Mouse (Mus musculus) midbrain, embryonic 12.5 days (tissue): Measurements from ENCODE around the gene Irak4. TPM values are rescaled to one million over a fixed set of nuclear protein-coding genes. Genes with fewer than 3 reads are reported as not detected.

Experiments used
- ATAC-seq: fragments of 200-750 bp; cut with Nextera tagmentation; 2 replicates; pipeline ENCODE4 v1.8.0; 2017; ENCODE audit warnings: low read depth, moderate TSS enrichment, moderate library complexity; ENCODE audit not compliant: low FRiP score
- H3K27ac ChIP-seq: fragments of 300-500 bp; sonication (generic); replicated peaks from 2 replicates; pipeline ENCODE4 v1.5.1; 2016; ENCODE audit warnings: mild to moderate bottlenecking
- H3K27me3 ChIP-seq: fragments of 300-500 bp; sonication (generic); 2 replicates; pipeline ENCODE4 v1.6.1; 2016; ENCODE audit warnings: mild to moderate bottlenecking
- H3K36me3 ChIP-seq: fragments of 300-500 bp; sonication (generic); 2 replicates; pipeline ENCODE4 v1.6.1; 2016
- H3K4me1 ChIP-seq: fragments of 300-500 bp; sonication (generic); 2 replicates; pipeline ENCODE4 v1.6.1; 2016
- H3K4me2 ChIP-seq: fragments of 300-500 bp; sonication (generic); replicated peaks from 2 replicates; pipeline ENCODE4 v1.6.1; 2016; ENCODE audit warnings: mild to moderate bottlenecking, moderate library complexity
- H3K4me3 ChIP-seq: fragments of 300-500 bp; sonication (generic); 2 replicates; pipeline ENCODE4 v1.5.1; 2016; ENCODE audit warnings: mild to moderate bottlenecking
- H3K9ac ChIP-seq: fragments of 300-500 bp; sonication (generic); replicated peaks from 2 replicates; pipeline ENCODE4 v1.6.1; 2016; ENCODE audit warnings: mild to moderate bottlenecking, moderate library complexity
- H3K9me3 ChIP-seq: fragments of 300-500 bp; sonication (generic); 2 replicates; pipeline ENCODE4 v1.6.1; 2016; ENCODE audit warnings: mild to moderate bottlenecking
- WGBS: fragments of 180-500 bp; shearing (Covaris S2); methylation state at CpG from one replicate; pipeline ENCODE4 v1.1.7; 2016; 5-methylcytosine and 5-hydroxymethylcytosine counted together
- polyA plus RNA-seq: library from polyadenylated mRNA; unstranded; fragments of >200 nt; fragmentation: Nextera tagmentation; extraction: Ambion mirVana; gene quantifications from 2 replicates; pipeline ENCODE4 v1.2.1, GENCODE M21; 2016

The Irak4 gene
- polyA plus RNA-seq, 1 experiment from 2014 or later = 3.1 TPM

DNA sequence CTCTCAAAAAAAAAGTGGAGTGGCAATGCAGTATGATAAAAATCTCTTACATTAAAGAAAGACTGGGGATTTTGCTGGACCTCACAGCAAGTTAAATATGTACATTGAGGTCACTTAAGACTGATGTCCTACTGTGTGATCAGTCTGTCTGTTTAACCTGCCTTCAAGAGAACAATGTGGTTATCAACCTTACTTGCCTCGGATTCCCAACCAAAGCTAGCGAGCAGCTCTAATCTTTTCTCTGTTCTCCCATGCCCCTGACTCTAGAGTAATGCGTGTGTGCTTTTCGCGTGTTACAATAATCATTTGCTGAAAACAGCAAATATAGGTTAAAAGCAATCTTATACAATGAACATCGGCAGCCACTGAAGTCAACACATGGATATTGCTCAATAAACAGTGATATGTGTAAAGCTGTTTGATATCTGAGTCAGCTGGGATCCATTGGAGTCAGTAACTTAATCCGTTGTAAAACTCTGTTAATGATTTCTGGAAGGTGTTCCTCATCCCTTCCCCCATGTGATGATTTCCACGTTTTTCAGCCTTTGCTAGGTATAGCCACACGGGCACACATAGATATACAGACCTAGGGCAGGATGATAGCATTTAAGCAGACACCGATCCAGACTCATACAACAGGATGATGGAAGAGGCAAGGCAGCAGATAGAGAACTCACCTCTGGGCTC, 25.2 kb downstream of the Irak4 start:
- H3K36me3 ChIP-seq = no peaks in the 10 kb centered on the region
- no peaks in the 10 kb centered on the region for H3K9me3 ChIP-seq
- WGBS = 90% methylated on average over 10 of the region's 10 CpGs
- ATAC-seq = no peak
- H3K27ac ChIP-seq = no peak overlapping the region
- H3K4me1 ChIP-seq = no peaks in the 10 kb centered on the region
- H3K4me2 ChIP-seq = no peak overlapping the region
- no peak overlapping the region for H3K4me3 ChIP-seq
- H3K27me3 ChIP-seq = no peaks in the 10 kb centered on the region
- H3K9ac ChIP-seq = no peak overlapping the region

- no peak overlapping the region for H3K4me3 ChIP-seq
- 92% methylated on average over 4 of the region's 4 CpGs for WGBS
- ATAC-seq = no peak
Measured at GRCm38 (mm10) chr15:94571501-94571900, 28.1 kb downstream of the Irak4 start.

GRCm38 (mm10) chr15:94572746-94573145, 29.3 kb downstream of the Irak4 start:
- no peak for ATAC-seq
- 72% methylated on average over 7 of the region's 8 CpGs for WGBS
- H3K4me1 ChIP-seq = no peaks in the 10 kb centered on the region

More at GRCm38 (mm10) chr15:94571501-94571900, 28.1 kb downstream of the Irak4 start:
- H3K27ac ChIP-seq = no peak overlapping the region
- no peaks in the 10 kb centered on the region for H3K36me3 ChIP-seq
- no peaks in the 10 kb centered on the region for H3K9me3 ChIP-seq
- no peak overlapping the region for H3K9ac ChIP-seq
- no peak overlapping the region for H3K4me2 ChIP-seq
- H3K4me1 ChIP-seq = no peaks in the 10 kb centered on the region
- no peaks in the 10 kb centered on the region for H3K27me3 ChIP-seq

DNA sequence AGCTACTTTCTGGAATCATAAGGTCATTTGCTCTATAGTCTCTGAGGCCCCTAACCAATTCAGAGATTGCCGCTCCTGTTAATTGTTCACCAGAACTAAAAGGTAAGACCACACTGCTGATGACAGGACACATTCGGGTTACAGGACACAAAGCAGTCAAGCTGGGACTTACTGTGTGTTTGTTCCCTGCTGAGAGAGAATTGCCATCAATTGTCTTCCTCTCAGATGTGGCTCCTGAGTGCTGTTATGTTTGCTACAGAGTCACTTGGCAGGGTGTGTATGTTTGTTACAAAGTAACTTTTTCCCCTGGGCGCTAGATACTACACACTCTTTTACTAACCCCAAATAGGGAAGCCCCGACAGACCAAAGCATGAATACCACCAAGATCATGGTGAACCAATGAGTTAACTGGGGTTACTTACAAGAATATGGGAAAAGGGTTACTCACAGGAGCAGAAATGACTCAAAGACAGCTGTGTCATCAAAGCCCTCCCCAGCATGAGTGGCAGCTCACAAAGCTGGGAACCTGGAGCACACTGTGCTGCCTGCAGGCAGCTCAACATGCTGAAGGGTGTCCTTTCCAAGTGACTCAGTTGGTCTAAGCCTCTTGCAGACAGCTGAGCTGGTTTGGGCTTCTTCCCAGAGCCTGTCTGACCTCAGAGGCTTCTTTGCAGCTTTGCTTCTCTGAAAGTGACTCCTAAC, 31.3 kb downstream of the Irak4 start:
- no peaks in the 10 kb centered on the region for H3K4me1 ChIP-seq
- no peaks in the 10 kb centered on the region for H3K9me3 ChIP-seq
- no peak overlapping the region for H3K27ac ChIP-seq
- no peak for ATAC-seq
- H3K9ac ChIP-seq = no peak overlapping the region
- H3K36me3 ChIP-seq = peaks cover 13% of the 10 kb centered on the region
- no peak overlapping the region for H3K4me3 ChIP-seq
- H3K4me2 ChIP-seq = no peak overlapping the region
- 68% methylated on average over 4 of the region's 4 CpGs for whole genome bisulfite sequencing
- no peaks in the 10 kb centered on the region for H3K27me3 ChIP-seq

More at GRCm38 (mm10) chr15:94572746-94573145, 29.3 kb downstream of the Irak4 start:
- H3K36me3 ChIP-seq = no peaks in the 10 kb centered on the region
- no peak overlapping the region for H3K27ac ChIP-seq
- no peak overlapping the region for H3K4me3 ChIP-seq
- H3K27me3 ChIP-seq = no peaks in the 10 kb centered on the region
- H3K9me3 ChIP-seq = no peaks in the 10 kb centered on the region
- no peak overlapping the region for H3K4me2 ChIP-seq
- H3K9ac ChIP-seq = no peak overlapping the region

DNA sequence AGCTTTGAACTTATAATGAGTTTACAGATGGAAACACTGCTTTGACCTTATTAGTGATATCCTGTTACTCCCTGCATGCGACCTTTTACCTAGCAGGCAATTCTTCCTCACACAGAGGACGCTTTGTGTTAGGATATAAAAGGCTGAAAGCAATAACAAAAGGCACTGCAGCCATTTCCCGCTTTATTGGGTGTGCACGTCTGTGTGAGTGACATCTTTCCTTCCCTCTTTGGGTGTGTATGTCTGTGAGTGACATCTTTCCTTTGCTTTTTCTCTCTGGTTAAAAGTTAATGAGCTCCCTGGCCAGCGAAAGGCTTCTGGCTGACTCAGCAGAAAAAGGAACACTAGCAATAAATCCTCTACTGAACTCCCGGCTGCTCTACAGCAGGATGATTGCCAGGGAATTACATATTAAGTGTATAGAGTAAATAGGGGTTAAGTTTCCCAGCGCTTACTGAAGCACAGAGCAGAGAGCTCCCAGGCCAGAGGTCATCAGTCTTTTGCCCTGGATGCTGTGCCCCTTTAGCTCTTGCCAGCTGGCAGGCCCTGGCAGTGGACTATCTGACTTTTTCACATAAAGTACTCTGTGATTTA, 38.7 kb downstream of the Irak4 start:
- Histone ChIP-seq H3K36me3 (peaks cover 71% of the 10 kb centered on the region), H3K4me3 (no peak overlapping the region), H3K9ac (no peak overlapping the region), H3K27me3 (no peaks in the 10 kb centered on the region), H3K4me2 (no peak overlapping the region), H3K9me3 (no peaks in the 10 kb centered on the region), H3K27ac (no peak overlapping the region), H3K4me1 (no peaks in the 10 kb centered on the region)
- no peak for ATAC-seq
- 68% methylated on average over 7 of the region's 7 CpGs for WGBS

DNA sequence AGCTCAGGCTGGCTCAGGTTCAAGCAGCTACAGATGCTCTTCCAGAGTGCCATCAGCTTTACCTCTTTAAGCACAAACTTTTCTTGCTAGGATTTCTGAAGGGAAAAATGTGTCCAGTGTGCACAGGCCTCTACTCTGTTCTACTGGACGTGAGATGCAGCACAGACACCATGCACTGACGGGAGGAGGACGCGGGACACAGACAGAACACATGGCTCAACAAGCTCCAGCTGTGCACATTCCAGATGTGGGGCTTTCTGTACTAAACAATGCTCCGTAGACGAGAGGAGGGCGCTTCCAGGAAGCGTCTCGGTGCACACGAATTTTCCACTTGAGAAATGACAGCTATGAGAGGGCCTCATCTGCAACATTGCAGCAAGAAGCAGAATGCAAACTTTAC, 39.7 kb downstream of the Irak4 start:
- no peak overlapping the region for H3K27ac ChIP-seq
- no peak overlapping the region for H3K9ac ChIP-seq
- no peak overlapping the region for H3K4me2 ChIP-seq
- ATAC-seq = no peak
- no peaks in the 10 kb centered on the region for H3K27me3 ChIP-seq
- H3K4me3 ChIP-seq = no peak overlapping the region
- no peaks in the 10 kb centered on the region for H3K9me3 ChIP-seq
- 91% methylated on average over 10 of the region's 10 CpGs for WGBS
- peaks cover 69% of the 10 kb centered on the region for H3K36me3 ChIP-seq
- H3K4me1 ChIP-seq = peaks cover 4% of the 10 kb centered on the region

- Histone ChIP-seq H3K36me3 (peaks cover 59% of the 10 kb centered on the region), H3K27me3 (no peaks in the 10 kb centered on the region), H3K4me2 (no peak overlapping the region), H3K9me3 (no peaks in the 10 kb centered on the region), H3K4me3 (no peak overlapping the region), H3K27ac (no peak overlapping the region), H3K4me1 (peaks cover 13% of the 10 kb centered on the region), H3K9ac (no peak overlapping the region)
- ATAC-seq = no peak
- 85% methylated on average over 4 of the region's 4 CpGs for WGBS
Measured at GRCm38 (mm10) chr15:94584738-94585137, 41.3 kb downstream of the Irak4 start.

DNA sequence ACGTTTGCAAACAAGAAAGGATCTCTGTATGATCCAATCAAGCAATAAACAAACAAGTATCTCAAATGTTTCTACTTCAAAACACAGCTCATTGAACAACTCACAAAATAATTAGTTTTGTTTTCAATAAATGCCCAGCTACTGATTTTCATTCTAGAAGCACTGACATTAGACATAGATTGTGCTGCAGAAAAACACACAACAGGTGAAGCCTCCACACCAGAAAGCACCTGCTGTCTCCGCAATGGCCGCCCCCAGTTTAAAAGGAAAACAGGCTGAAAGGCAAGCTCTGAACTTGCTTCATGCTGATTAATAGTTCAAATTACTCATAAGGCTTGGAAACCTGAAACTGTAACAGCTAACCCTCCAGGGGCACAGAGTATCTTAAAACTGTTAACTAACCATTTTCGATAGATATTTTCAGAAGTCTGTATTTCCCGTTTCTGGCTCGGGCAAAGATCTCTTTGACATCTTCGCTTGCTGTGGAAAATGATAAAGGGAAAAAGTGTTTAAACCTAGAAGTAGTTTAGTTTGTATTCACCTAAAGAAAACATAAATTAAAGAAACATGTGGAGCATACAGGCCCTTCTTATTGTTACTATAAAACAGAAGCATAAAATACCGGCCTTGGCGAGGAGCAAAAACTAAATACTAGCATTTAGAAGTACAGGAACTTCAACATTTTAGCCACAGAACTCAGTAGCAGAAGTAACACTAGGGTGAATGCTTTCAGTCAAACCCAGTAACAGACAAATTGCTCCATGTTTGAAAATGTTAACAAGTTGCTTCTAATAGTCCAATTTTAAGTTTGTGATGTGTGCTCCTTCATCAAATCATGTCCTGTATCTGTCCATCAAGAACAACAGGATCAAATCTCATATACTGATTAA, 44.6 kb downstream of the Irak4 start:
- H3K9me3 ChIP-seq = no peaks in the 10 kb centered on the region
- no peak overlapping the region for H3K9ac ChIP-seq
- peaks cover 28% of the 10 kb centered on the region for H3K36me3 ChIP-seq
- peak overlapping the region; percentile 76; the same call in 1 of the 2 replicates for H3K4me2 ChIP-seq
- H3K4me3 ChIP-seq = no peak overlapping the region
- ATAC-seq = no peak
- no peaks in the 10 kb centered on the region for H3K27me3 ChIP-seq
- peaks cover 13% of the 10 kb centered on the region for H3K4me1 ChIP-seq
- 89% methylated on average over 9 of the region's 9 CpGs for WGBS
- H3K27ac ChIP-seq = no peak overlapping the region

- Histone ChIP-seq H3K4me3 (peak within 1 kb of the TSS; percentile 91), H3K9ac (peak within 1 kb of the TSS; percentile 93), H3K4me1 (peaks cover 13% of the 10 kb centered on the region), H3K4me2 (peak within 1 kb of the TSS; percentile 76), H3K27ac (peak within 1 kb of the TSS; percentile 77), H3K9me3 (no peaks in the 10 kb centered on the region), H3K36me3 (peaks cover 14% of the 10 kb centered on the region), H3K27me3 (no peaks in the 10 kb centered on the region)
- WGBS = 0% methylated on average over 66 of the region's 70 CpGs
- peak; percentile 100 for ATAC-seq
Measured at GRCm38 (mm10) chr15:94589219-94590075, 46.0 kb downstream of the Irak4 start, which contains the start of gene Twf1. Twf1 (minus strand) TSS chr15:94589889.

DNA sequence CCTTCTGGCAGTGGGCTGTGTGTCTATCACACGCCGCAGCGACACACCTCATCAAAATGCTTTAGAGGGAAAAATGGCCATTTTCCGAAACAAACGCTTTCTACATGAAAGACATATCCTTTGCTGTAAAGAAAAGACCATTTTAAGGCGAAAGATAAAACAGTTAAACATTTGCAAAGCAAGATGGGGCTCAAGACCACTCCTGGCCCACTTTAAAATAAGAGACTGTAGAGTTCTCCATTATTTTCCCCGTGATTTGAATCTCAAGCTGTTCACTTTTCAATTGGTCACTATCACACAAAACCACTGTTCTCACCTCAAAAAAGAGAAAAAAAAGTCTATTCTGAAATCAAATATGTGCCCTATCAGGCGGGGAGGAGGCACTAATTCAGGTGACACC, 46.6 kb downstream of the Irak4 start:
- no peaks in the 10 kb centered on the region for H3K9me3 ChIP-seq
- no peaks in the 10 kb centered on the region for H3K27me3 ChIP-seq
- WGBS = 11% methylated on average over 8 of the region's 8 CpGs
- H3K4me1 ChIP-seq = peaks cover 13% of the 10 kb centered on the region
- peaks cover 8% of the 10 kb centered on the region for H3K36me3 ChIP-seq
- 0 out of 2 replicates have a peak, but pooled peaks have one; percentile 7 for ATAC-seq
- H3K4me2 ChIP-seq = peak overlapping the region; percentile 53
- H3K27ac ChIP-seq = no peak overlapping the region
- no peak overlapping the region; the same call in 1 of the 2 replicates for H3K9ac ChIP-seq
- peak overlapping the region; percentile 91 for H3K4me3 ChIP-seq

- ATAC-seq = no peak
- no peak overlapping the region for H3K4me2 ChIP-seq
- WGBS = 88% methylated on average over 4 of the region's 4 CpGs
- no peak overlapping the region for H3K27ac ChIP-seq
- H3K4me1 ChIP-seq = peaks cover 13% of the 10 kb centered on the region
- no peak overlapping the region for H3K9ac ChIP-seq
- no peaks in the 10 kb centered on the region for H3K9me3 ChIP-seq
- H3K27me3 ChIP-seq = no peaks in the 10 kb centered on the region
- H3K4me3 ChIP-seq = no peak overlapping the region
- no peaks in the 10 kb centered on the region for H3K36me3 ChIP-seq
Measured at GRCm38 (mm10) chr15:94591356-94591755, 47.9 kb downstream of the Irak4 start.
